Mouse (Mus musculus) brain, embryonic 14.5 days (tissue): Measurements from ENCODE around the gene Tbc1d2.

ENCODE experiments used
- CTCF ChIP-seq: fragments of 200-500 bp; IDR thresholded peaks from 2 replicates; pipeline ENCODE4 v1.5.1; 2012; ENCODE audit warnings: inconsistent platforms, mild to moderate bottlenecking, moderate library complexity, borderline replicate concordance; ENCODE audit not compliant: insufficient read depth, insufficient read length; ENCODE audit errors: extremely low read depth
- POLR2A ChIP-seq: fragments of 200-500 bp; IDR thresholded peaks from 2 replicates; pipeline ENCODE4 v1.6.1; 2012; ENCODE audit warnings: mild to moderate bottlenecking, inconsistent platforms, borderline replicate concordance; ENCODE audit not compliant: poor library complexity, insufficient read depth, insufficient read length, severe bottlenecking; ENCODE audit errors: extremely low read depth

DNA sequence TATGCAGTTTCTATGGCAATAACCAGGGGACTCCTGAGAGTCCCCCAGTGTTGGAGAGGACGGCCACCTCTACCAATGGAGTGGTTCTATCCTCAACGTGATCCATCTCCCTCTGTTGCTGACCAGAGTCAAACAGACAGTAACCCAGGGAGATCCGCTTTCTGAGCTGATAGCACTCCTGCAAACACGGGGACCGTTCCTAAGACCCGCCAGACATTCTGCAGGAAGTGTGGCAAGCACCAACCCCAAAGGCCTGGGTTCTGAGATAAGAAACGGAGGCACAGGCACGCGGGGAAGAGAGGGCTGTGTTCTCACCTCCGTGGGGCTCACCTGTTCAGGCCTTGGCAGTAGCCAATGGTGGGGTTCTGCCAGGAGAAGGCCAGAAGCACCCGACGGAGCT is 36.4 kb downstream of the Tbc1d2 start:
- TF ChIP-seq CTCF (no peak), POLR2A (no peak)
